Mouse (Mus musculus): ENCODE measurements at regions not wholly inside any gene's neighbourhood (a gene's known extent, or its start where the extent isn't known, plus 50 kb on each side); places are given as distances from the start of the nearest gene placed in this dataset.

DNA sequence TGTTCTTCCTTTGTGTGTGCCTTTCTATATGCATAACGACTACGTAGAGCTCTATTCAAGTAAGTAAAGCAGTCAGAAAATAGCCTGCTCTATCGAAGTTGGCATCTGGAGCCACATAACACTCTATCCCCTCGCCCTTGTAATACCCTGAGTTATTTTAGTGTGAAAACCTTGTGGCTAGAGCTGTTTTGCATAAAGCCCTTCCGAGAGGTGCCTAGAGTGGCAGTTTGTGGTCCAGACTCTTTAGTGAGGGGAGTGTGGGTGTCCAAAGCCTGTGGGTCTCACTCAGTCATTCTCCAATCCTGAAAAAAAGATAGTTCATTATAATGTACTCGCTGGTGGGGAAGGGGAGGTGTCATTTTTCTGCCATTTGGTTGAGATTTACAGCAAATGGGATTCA is 855.2 kb upstream of the Car8 start:
- 28% methylated on average over 6 of the region's 6 CpGs for WGBS
- TF ChIP-seq POLR2A (IDR thresholded peaks at IDR 0.05; ENCODE audit: borderline replicate concordance, control insufficient read depth, low read depth, low read length) (no peak), CTCF (IDR thresholded peaks at IDR 0.05; ENCODE audit: control insufficient read depth, insufficient read depth, low read length) (no peak)
- Histone ChIP-seq H3K4me3 (replicated peaks; ENCODE audit: control insufficient read depth, low read depth, low read length) (no peak overlapping the region), H3K27ac (ENCODE audit: control insufficient read depth, insufficient read depth, low read depth, low read length, poor library complexity) (no peak overlapping the region), H3K4me1 (ENCODE audit: control insufficient read depth, insufficient read depth, low read length) (no peaks in the 10 kb centered on the region)

DNA sequence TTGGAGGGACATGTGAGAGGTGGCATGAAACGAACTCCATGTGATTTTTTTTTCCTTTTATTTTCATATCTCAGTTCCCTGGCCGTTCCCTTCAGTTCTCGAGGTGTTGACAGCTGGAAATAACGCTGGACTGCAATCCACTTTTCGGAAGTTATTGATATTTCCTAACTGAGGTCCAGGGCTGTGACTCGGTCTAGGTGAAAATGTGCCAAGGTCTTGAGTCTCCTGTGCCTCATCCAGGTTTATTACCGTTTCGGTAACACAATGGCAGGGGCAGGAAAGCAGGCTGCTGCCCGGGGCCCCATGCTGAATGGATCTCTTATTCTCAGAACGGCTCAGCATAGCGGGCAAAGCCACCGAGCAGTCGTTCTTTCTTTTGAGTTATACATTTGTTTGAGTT is 844.7 kb upstream of the Car8 start:
- H3K27ac ChIP-seq (ENCODE audit: control insufficient read depth, insufficient read depth, low read depth, low read length, poor library complexity), result no peak overlapping the region
- H3K4me1 ChIP-seq (ENCODE audit: control insufficient read depth, insufficient read depth, low read length), result no peaks in the 10 kb centered on the region; the same call in 1 of the 2 replicates
- WGBS, result 80% methylated on average over 13 of the region's 13 CpGs
- TF ChIP-seq POLR2A (IDR thresholded peaks at IDR 0.05; ENCODE audit: borderline replicate concordance, control insufficient read depth, low read depth, low read length), result no peak
- TF ChIP-seq CTCF (IDR thresholded peaks at IDR 0.05; ENCODE audit: control insufficient read depth, insufficient read depth, low read length), result no peak
- H3K4me3 ChIP-seq (replicated peaks; ENCODE audit: control insufficient read depth, low read depth, low read length), result no peak overlapping the region

- Histone ChIP-seq H3K4me3 (replicated peaks; ENCODE audit: control insufficient read depth, low read depth, low read length) (no peak overlapping the region), H3K27ac (ENCODE audit: control insufficient read depth, insufficient read depth, low read depth, low read length, poor library complexity) (no peak overlapping the region), H3K4me1 (ENCODE audit: control insufficient read depth, insufficient read depth, low read length) (no peaks in the 10 kb centered on the region; the same call in 1 of the 2 replicates)
- 66% methylated on average over 14 of the region's 14 CpGs for WGBS
- TF ChIP-seq POLR2A (IDR thresholded peaks at IDR 0.05; ENCODE audit: borderline replicate concordance, control insufficient read depth, low read depth, low read length), result no peak
- TF ChIP-seq CTCF (IDR thresholded peaks at IDR 0.05; ENCODE audit: control insufficient read depth, insufficient read depth, low read length), result no peak
These were observed 843.1 kb upstream of the Car8 start for GRCm38 (mm10) chr4:9081701-9082562.

- Histone ChIP-seq H3K27ac (ENCODE audit: control insufficient read depth, insufficient read depth, low read depth, low read length, poor library complexity) (no peak overlapping the region), H3K4me3 (replicated peaks; ENCODE audit: control insufficient read depth, low read depth, low read length) (no peak overlapping the region), H3K4me1 (ENCODE audit: control insufficient read depth, insufficient read depth, low read length) (no peaks in the 10 kb centered on the region; the same call in 1 of the 2 replicates)
- TF ChIP-seq CTCF (IDR thresholded peaks at IDR 0.05; ENCODE audit: control insufficient read depth, insufficient read depth, low read length) (no peak), POLR2A (IDR thresholded peaks at IDR 0.05; ENCODE audit: borderline replicate concordance, control insufficient read depth, low read depth, low read length) (no peak)
- WGBS, result 46% methylated on average over 15 of the region's 15 CpGs
These were observed 842.1 kb upstream of the Car8 start for GRCm38 (mm10) chr4:9080821-9081493.

DNA sequence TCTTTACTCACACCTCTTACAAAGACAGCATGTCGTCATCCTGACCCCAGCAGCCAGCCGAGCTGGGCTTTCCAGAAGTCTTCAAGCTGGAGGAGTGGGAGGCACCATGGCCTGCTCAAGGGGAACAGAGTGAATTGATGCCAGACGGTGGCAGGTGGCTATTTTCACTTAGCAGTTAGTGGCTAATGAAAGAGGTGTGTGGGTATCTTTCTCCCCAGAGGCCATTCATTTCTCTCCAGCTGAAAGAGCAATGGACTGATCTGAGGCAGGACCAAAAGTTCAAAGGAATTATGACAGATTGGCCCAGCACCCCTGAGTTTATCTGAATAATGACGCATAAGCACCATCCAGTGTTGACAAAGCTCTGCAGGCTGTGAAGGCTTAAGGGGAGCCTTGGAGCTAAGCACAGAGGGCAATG is 841.0 kb upstream of the Car8 start:
- Histone ChIP-seq H3K4me3 (replicated peaks; ENCODE audit: control insufficient read depth, low read depth, low read length) (no peak overlapping the region), H3K4me1 (ENCODE audit: control insufficient read depth, insufficient read depth, low read length) (no peaks in the 10 kb centered on the region; the same call in 1 of the 2 replicates), H3K27ac (ENCODE audit: control insufficient read depth, insufficient read depth, low read depth, low read length, poor library complexity) (no peak overlapping the region)
- TF ChIP-seq POLR2A (IDR thresholded peaks at IDR 0.05; ENCODE audit: borderline replicate concordance, control insufficient read depth, low read depth, low read length), result no peak
- TF ChIP-seq CTCF (IDR thresholded peaks at IDR 0.05; ENCODE audit: control insufficient read depth, insufficient read depth, low read length), result no peak
- 43% methylated on average over 4 of the region's 4 CpGs for WGBS

DNA sequence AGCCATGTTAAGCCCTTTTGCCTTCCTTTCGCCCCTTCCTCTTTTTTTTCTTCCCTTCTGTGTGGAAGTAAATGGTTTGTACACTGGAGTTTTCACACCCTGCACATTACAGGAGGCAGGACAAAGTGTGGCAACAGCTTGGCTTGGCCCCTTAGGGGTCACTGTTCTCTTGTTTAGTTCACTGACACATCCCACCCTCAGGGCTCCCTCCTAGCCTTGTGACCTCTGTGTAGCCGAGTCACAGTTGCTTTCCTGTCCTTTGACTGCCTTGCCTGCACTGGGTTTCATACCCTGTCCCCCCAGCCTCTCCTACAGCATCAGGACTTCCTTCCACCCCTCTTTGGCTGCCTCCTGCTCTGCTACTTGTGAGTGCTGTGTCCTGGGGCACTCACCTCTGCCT is 835.6 kb upstream of the Car8 start:
- Histone ChIP-seq H3K4me3 (replicated peaks; ENCODE audit: control insufficient read depth, low read depth, low read length) (no peak overlapping the region), H3K4me1 (ENCODE audit: control insufficient read depth, insufficient read depth, low read length) (no peaks in the 10 kb centered on the region), H3K27ac (ENCODE audit: control insufficient read depth, insufficient read depth, low read depth, low read length, poor library complexity) (no peak overlapping the region)
- TF ChIP-seq POLR2A (IDR thresholded peaks at IDR 0.05; ENCODE audit: borderline replicate concordance, control insufficient read depth, low read depth, low read length), result no peak
- TF ChIP-seq CTCF (IDR thresholded peaks at IDR 0.05; ENCODE audit: control insufficient read depth, insufficient read depth, low read length), result no peak
- WGBS, result 19% methylated on average over 2 of the region's 2 CpGs

- WGBS, result 76% methylated on average over 8 of the region's 8 CpGs
- Histone ChIP-seq H3K27ac (ENCODE audit: control insufficient read depth, insufficient read depth, low read depth, low read length, poor library complexity) (no peak overlapping the region), H3K4me1 (ENCODE audit: control insufficient read depth, insufficient read depth, low read length) (no peaks in the 10 kb centered on the region), H3K4me3 (replicated peaks; ENCODE audit: control insufficient read depth, low read depth, low read length) (no peak overlapping the region)
- TF ChIP-seq CTCF (IDR thresholded peaks at IDR 0.05; ENCODE audit: control insufficient read depth, insufficient read depth, low read length) (no peak), POLR2A (IDR thresholded peaks at IDR 0.05; ENCODE audit: borderline replicate concordance, control insufficient read depth, low read depth, low read length) (no peak)
These were observed 835.0 kb upstream of the Car8 start for GRCm38 (mm10) chr4:9073736-9074428.

GRCm38 (mm10) chr4:9072321-9072720 is 833.5 kb upstream of the Car8 start:
- Histone ChIP-seq H3K4me3 (replicated peaks; ENCODE audit: control insufficient read depth, low read depth, low read length) (no peak overlapping the region), H3K27ac (ENCODE audit: control insufficient read depth, insufficient read depth, low read depth, low read length, poor library complexity) (no peak overlapping the region), H3K4me1 (ENCODE audit: control insufficient read depth, insufficient read depth, low read length) (no peaks in the 10 kb centered on the region)
- no peak for TF ChIP-seq POLR2A (IDR thresholded peaks at IDR 0.05; ENCODE audit: borderline replicate concordance, control insufficient read depth, low read depth, low read length)
- TF ChIP-seq CTCF (IDR thresholded peaks at IDR 0.05; ENCODE audit: control insufficient read depth, insufficient read depth, low read length), result no peak
- 60% methylated on average over 5 of the region's 5 CpGs for WGBS
